Mouse (Mus musculus): ENCODE data around the gene Rspo4.

Gene Rspo4

GRCm38 (mm10) chr2:151842648-151843226 is at the start of gene Rspo4:
Gene Rspo4, plus strand, starts transcription at chr2:151842927.
- DNase-seq (ENCODE audit: low spot score) = no peak

GRCm38 (mm10) chr2:151815586-151815985 is 27.1 kb upstream of the Rspo4 start:
- no peak for DNase-seq (ENCODE audit: low spot score)

GRCm38 (mm10) chr2:151862257-151862810 is 19.6 kb downstream of the Rspo4 start:
- no peak for DNase-seq (ENCODE audit: low spot score)

GRCm38 (mm10) chr2:151864941-151865340 is 22.2 kb downstream of the Rspo4 start:
- no peak for DNase-seq (ENCODE audit: low spot score)

- peak; percentile 61 for DNase-seq (ENCODE audit: low spot score)
Measured at GRCm38 (mm10) chr2:151866487-151866886, 23.8 kb downstream of the Rspo4 start.

GRCm38 (mm10) chr2:151868196-151868595 is 25.5 kb downstream of the Rspo4 start:
- no peak for DNase-seq (ENCODE audit: low spot score)

GRCm38 (mm10) chr2:151874551-151874950 is 31.8 kb downstream of the Rspo4 start:
- no peak for DNase-seq (ENCODE audit: low spot score)

- no peak for DNase-seq (ENCODE audit: low spot score)
Measured at GRCm38 (mm10) chr2:151876012-151876485, 33.3 kb downstream of the Rspo4 start.

GRCm38 (mm10) chr2:151878645-151879044 is 35.9 kb downstream of the Rspo4 start:
- DNase-seq (ENCODE audit: low spot score) = no peak

GRCm38 (mm10) chr2:151879760-151880159 is 37.0 kb downstream of the Rspo4 start:
- DNase-seq (ENCODE audit: low spot score) = no peak

- DNase-seq (ENCODE audit: low spot score) = peak; percentile 6
Measured at GRCm38 (mm10) chr2:151891031-151891430, 48.3 kb downstream of the Rspo4 start.

GRCm38 (mm10) chr2:151893122-151893774 is 50.5 kb downstream of the Rspo4 start:
- no peak for DNase-seq (ENCODE audit: low spot score)

- no peak for DNase-seq (ENCODE audit: low spot score)
Measured at GRCm38 (mm10) chr2:151894209-151894980, 51.7 kb downstream of the Rspo4 start.

- no peak for DNase-seq (ENCODE audit: low spot score)
Measured at GRCm38 (mm10) chr2:151895911-151896310, 53.2 kb downstream of the Rspo4 start.

GRCm38 (mm10) chr2:151898106-151898505 is 55.4 kb downstream of the Rspo4 start:
- no peak for DNase-seq (ENCODE audit: low spot score)

- DNase-seq (ENCODE audit: low spot score) = no peak
Measured at GRCm38 (mm10) chr2:151900845-151901244, 58.1 kb downstream of the Rspo4 start.

- DNase-seq (ENCODE audit: low spot score) = no peak
Measured at GRCm38 (mm10) chr2:151903267-151903666, 60.5 kb downstream of the Rspo4 start.

GRCm38 (mm10) chr2:151903933-151904332 is 61.2 kb downstream of the Rspo4 start:
- no peak for DNase-seq (ENCODE audit: low spot score)

- DNase-seq (ENCODE audit: low spot score) = no peak
Measured at GRCm38 (mm10) chr2:151904636-151905035, 61.9 kb downstream of the Rspo4 start.

GRCm38 (mm10) chr2:151907020-151907419 is 64.3 kb downstream of the Rspo4 start:
- no peak for DNase-seq (ENCODE audit: low spot score)

- DNase-seq (ENCODE audit: low spot score) = no peak
Measured at GRCm38 (mm10) chr2:151909386-151909785, 66.7 kb downstream of the Rspo4 start.

- DNase-seq (ENCODE audit: low spot score) = no peak
Measured at GRCm38 (mm10) chr2:151910498-151910897, 67.8 kb downstream of the Rspo4 start.
